Mouse (Mus musculus): ENCODE measurements around the gene Tbc1d16. TPM values are rescaled to one million over a fixed set of nuclear protein-coding genes. Genes with fewer than 3 reads are reported as not detected.

The Tbc1d16 gene
- polyA plus RNA-seq, 1 experiment = 1.2 TPM

- Histone ChIP-seq H3K4me3 (replicated peaks; ENCODE audit: control insufficient read depth, low read depth, low read length) (no peak overlapping the region), H3K27ac (ENCODE audit: control insufficient read depth, insufficient read depth, low read depth, low read length, poor library complexity) (no peak overlapping the region), H3K4me1 (ENCODE audit: control insufficient read depth, insufficient read depth, low read length) (peaks cover 1% of the 10 kb centered on the region)
- TF ChIP-seq CTCF (IDR thresholded peaks at IDR 0.05; ENCODE audit: control insufficient read depth, insufficient read depth, low read length) (no peak), POLR2A (IDR thresholded peaks at IDR 0.05; ENCODE audit: borderline replicate concordance, control insufficient read depth, low read depth, low read length) (no peak)
- WGBS = 85% methylated on average over 12 of the region's 12 CpGs
These were observed 46.4 kb downstream of the Tbc1d16 start for GRCm38 (mm10) chr11:119181861-119182395.

GRCm38 (mm10) chr11:119180824-119181582, 47.3 kb downstream of the Tbc1d16 start:
- H3K4me3 ChIP-seq (replicated peaks; ENCODE audit: control insufficient read depth, low read depth, low read length) = no peak overlapping the region
- no peak overlapping the region for H3K27ac ChIP-seq (ENCODE audit: control insufficient read depth, insufficient read depth, low read depth, low read length, poor library complexity)
- H3K4me1 ChIP-seq (ENCODE audit: control insufficient read depth, insufficient read depth, low read length) = peaks cover 1% of the 10 kb centered on the region
- 78% methylated on average over 14 of the region's 14 CpGs for WGBS
- TF ChIP-seq CTCF (IDR thresholded peaks at IDR 0.05; ENCODE audit: control insufficient read depth, insufficient read depth, low read length) = no peak
- TF ChIP-seq POLR2A (IDR thresholded peaks at IDR 0.05; ENCODE audit: borderline replicate concordance, control insufficient read depth, low read depth, low read length) = no peak

DNA sequence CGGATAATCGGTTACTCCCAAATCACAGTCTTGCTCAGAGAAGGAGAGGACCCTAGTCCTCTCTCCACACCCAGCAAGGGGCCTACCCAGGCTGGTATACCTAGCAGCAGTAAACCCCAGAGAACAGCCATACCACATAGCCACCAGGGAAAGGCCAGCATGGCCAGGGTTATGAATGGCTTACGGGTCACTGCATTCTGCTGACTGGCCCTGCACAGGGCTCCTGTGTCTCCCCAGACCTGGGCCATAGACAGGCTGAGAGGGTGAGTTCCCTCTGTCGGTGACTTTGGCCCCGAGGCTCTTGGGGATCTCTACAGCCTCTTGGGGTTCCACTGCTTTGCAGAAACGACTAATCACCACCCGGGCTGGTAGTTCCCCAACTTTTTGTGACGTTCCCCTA, 50.0 kb downstream of the Tbc1d16 start:
- WGBS = 80% methylated on average over 8 of the region's 8 CpGs
- Histone ChIP-seq H3K27ac (ENCODE audit: control insufficient read depth, insufficient read depth, low read depth, low read length, poor library complexity) (no peak overlapping the region), H3K4me3 (replicated peaks; ENCODE audit: control insufficient read depth, low read depth, low read length) (no peak overlapping the region), H3K4me1 (ENCODE audit: control insufficient read depth, insufficient read depth, low read length) (peaks cover 1% of the 10 kb centered on the region)
- no peak for TF ChIP-seq POLR2A (IDR thresholded peaks at IDR 0.05; ENCODE audit: borderline replicate concordance, control insufficient read depth, low read depth, low read length)
- TF ChIP-seq CTCF (IDR thresholded peaks at IDR 0.05; ENCODE audit: control insufficient read depth, insufficient read depth, low read length) = no peak

GRCm38 (mm10) chr11:119176389-119177179, 51.7 kb downstream of the Tbc1d16 start:
- WGBS = 85% methylated on average over 27 of the region's 27 CpGs
- H3K4me3 ChIP-seq (replicated peaks; ENCODE audit: control insufficient read depth, low read depth, low read length) = no peak overlapping the region
- TF ChIP-seq CTCF (IDR thresholded peaks at IDR 0.05; ENCODE audit: control insufficient read depth, insufficient read depth, low read length) = no peak
- TF ChIP-seq POLR2A (IDR thresholded peaks at IDR 0.05; ENCODE audit: borderline replicate concordance, control insufficient read depth, low read depth, low read length) = no peak
- no peak overlapping the region for H3K27ac ChIP-seq (ENCODE audit: control insufficient read depth, insufficient read depth, low read depth, low read length, poor library complexity)
- H3K4me1 ChIP-seq (ENCODE audit: control insufficient read depth, insufficient read depth, low read length) = peaks cover 1% of the 10 kb centered on the region

- WGBS = 69% methylated on average over 7 of the region's 7 CpGs
These were observed 56.7 kb downstream of the Tbc1d16 start for GRCm38 (mm10) chr11:119171588-119171987.

DNA sequence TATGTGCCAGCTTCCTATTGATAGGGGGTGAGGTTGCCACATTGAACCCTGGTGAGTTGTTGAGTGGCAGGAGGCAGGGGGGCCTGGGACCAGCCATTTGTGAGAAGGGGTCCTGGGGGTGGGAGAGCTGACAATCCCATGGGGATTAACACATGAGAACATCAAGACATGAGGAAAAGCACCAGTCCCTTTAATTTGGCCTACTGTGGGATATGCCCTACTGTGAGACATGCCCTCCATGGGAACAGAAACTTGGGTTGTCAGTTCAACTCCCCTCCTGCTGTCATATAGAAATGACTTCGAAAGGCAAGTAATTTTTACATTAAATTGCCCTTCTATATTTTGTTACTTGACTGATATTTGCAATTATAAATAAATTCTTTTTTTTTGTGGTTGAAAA, 59.4 kb downstream of the Tbc1d16 start:
- H3K4me3 ChIP-seq (replicated peaks; ENCODE audit: control insufficient read depth, low read depth, low read length) = no peak overlapping the region
- H3K4me1 ChIP-seq (ENCODE audit: control insufficient read depth, insufficient read depth, low read length) = peaks cover 5% of the 10 kb centered on the region
- 62% methylated on average over 1 of the region's 1 CpGs for WGBS
- no peak for TF ChIP-seq POLR2A (IDR thresholded peaks at IDR 0.05; ENCODE audit: borderline replicate concordance, control insufficient read depth, low read depth, low read length)
- H3K27ac ChIP-seq (ENCODE audit: control insufficient read depth, insufficient read depth, low read depth, low read length, poor library complexity) = no peak overlapping the region

More at GRCm38 (mm10) chr11:119171588-119171987, 56.7 kb downstream of the Tbc1d16 start:
- Histone ChIP-seq H3K4me3 (replicated peaks; ENCODE audit: control insufficient read depth, low read depth, low read length) (no peak overlapping the region), H3K4me1 (ENCODE audit: control insufficient read depth, insufficient read depth, low read length) (no peaks in the 10 kb centered on the region), H3K27ac (ENCODE audit: control insufficient read depth, insufficient read depth, low read depth, low read length, poor library complexity) (no peak overlapping the region)
- TF ChIP-seq POLR2A (IDR thresholded peaks at IDR 0.05; ENCODE audit: borderline replicate concordance, control insufficient read depth, low read depth, low read length) (no peak), CTCF (IDR thresholded peaks at IDR 0.05; ENCODE audit: control insufficient read depth, insufficient read depth, low read length) (no peak)

GRCm38 (mm10) chr11:119165995-119166394, 62.3 kb downstream of the Tbc1d16 start:
- Histone ChIP-seq H3K4me3 (replicated peaks; ENCODE audit: control insufficient read depth, low read depth, low read length) (no peak overlapping the region), H3K4me1 (ENCODE audit: control insufficient read depth, insufficient read depth, low read length) (peaks cover 8% of the 10 kb centered on the region), H3K27ac (ENCODE audit: control insufficient read depth, insufficient read depth, low read depth, low read length, poor library complexity) (no peak overlapping the region)
- TF ChIP-seq CTCF (IDR thresholded peaks at IDR 0.05; ENCODE audit: control insufficient read depth, insufficient read depth, low read length) (no peak), POLR2A (IDR thresholded peaks at IDR 0.05; ENCODE audit: borderline replicate concordance, control insufficient read depth, low read depth, low read length) (no peak)
- WGBS = 3% methylated on average over 10 of the region's 10 CpGs

- TF ChIP-seq POLR2A (IDR thresholded peaks at IDR 0.05; ENCODE audit: borderline replicate concordance, control insufficient read depth, low read depth, low read length) (no peak), CTCF (IDR thresholded peaks at IDR 0.05; ENCODE audit: control insufficient read depth, insufficient read depth, low read length) (no peak)
- peaks cover 8% of the 10 kb centered on the region for H3K4me1 ChIP-seq (ENCODE audit: control insufficient read depth, insufficient read depth, low read length)
These were observed 63.9 kb downstream of the Tbc1d16 start for GRCm38 (mm10) chr11:119164375-119164774.

More at GRCm38 (mm10) chr11:119164375-119164774, 63.9 kb downstream of the Tbc1d16 start:
- Histone ChIP-seq H3K27ac (ENCODE audit: control insufficient read depth, insufficient read depth, low read depth, low read length, poor library complexity) (no peak overlapping the region), H3K4me3 (replicated peaks; ENCODE audit: control insufficient read depth, low read depth, low read length) (no peak overlapping the region)
- WGBS = 74% methylated on average over 7 of the region's 7 CpGs
